In genomic region chr8:122006688-122007484, GRCm38 (mm10) we compare ENCODE assay signal across 15 mouse cellular contexts. TPM values are rescaled to one million over a fixed set of nuclear protein-coding genes. Genes with fewer than 3 reads are reported as not detected.
A peak's percentile ranks its signal among the peaks of the same experiment; 100 is the strongest.
DNase-seq lines count a peak whose midpoint lies in the region; ATAC-seq and TF ChIP-seq lines count a peak whose summit lies in the region.
"Had no signal": no experiment of that assay in that cellular context is flagged by ENCODE, and none has a peak within 500 bp of the region (broad histone marks: within the 10 kb centered on the region; RNA-seq: fewer than 3 reads in every experiment).

No protein-coding gene starts in this region.

- H3K4me2 ChIP-seq in neural tube, embryonic 13.5 days: no peak overlapping the region
- H3K4me2 ChIP-seq in hindbrain, postnatal 0 days (ENCODE audit: low read depth, low read length): peak overlapping the region; percentile 27
- H3K4me2 ChIP-seq: limb, embryonic 12.5 days had no signal

- H3K27ac ChIP-seq in neural tube, embryonic 13.5 days (replicated peaks): peak overlapping the region; percentile 30; the same call in 1 of the 2 replicates
- H3K27ac ChIP-seq in hindbrain, postnatal 0 days: peak overlapping the region; percentile 41; the same call in 1 of the 2 replicates
- H3K27ac ChIP-seq: limb, embryonic 12.5 days had no signal

- ATAC-seq in neural tube, embryonic 13.5 days (ENCODE audit: low read depth): no peak
- ATAC-seq in hindbrain, postnatal 0 days: no peak
- ATAC-seq in cerebellum, adult (ENCODE audit: insufficient number of reproducible peaks, low FRiP score, low TSS enrichment): no peak

- H3K4me3 ChIP-seq in neural tube, embryonic 13.5 days: no peak overlapping the region
- H3K4me3 ChIP-seq in hindbrain, postnatal 0 days (ENCODE audit: low read length): no peak overlapping the region
- H3K4me3 ChIP-seq: limb, embryonic 12.5 days had no signal

- H3K9ac ChIP-seq in neural tube, embryonic 13.5 days: no peak overlapping the region
- H3K9ac ChIP-seq in hindbrain, postnatal 0 days (replicated peaks; ENCODE audit: low read length): 0 out of 2 replicates have a peak overlapping the region, but pooled peaks have one; percentile 17
- H3K9ac ChIP-seq: limb, embryonic 12.5 days had no signal

- H3K9me3 ChIP-seq in neural tube, embryonic 13.5 days: no peaks in the 10 kb centered on the region
- H3K9me3 ChIP-seq in hindbrain, postnatal 0 days (ENCODE audit: low read length): no peaks in the 10 kb centered on the region
- H3K9me3 ChIP-seq: limb, embryonic 12.5 days had no signal

- WGBS in neural tube, embryonic 13.5 days: 79% methylated on average over 13 of the region's 13 CpGs
- WGBS in hindbrain, postnatal 0 days: 66% methylated on average over 13 of the region's 13 CpGs

- H3K27me3 ChIP-seq in neural tube, embryonic 13.5 days: no peaks in the 10 kb centered on the region
- H3K27me3 ChIP-seq in hindbrain, postnatal 0 days (ENCODE audit: insufficient read depth, low read length): no peaks in the 10 kb centered on the region
- H3K27me3 ChIP-seq: limb, embryonic 12.5 days had no signal

- 0 out of 2 replicates have a peak, but pooled peaks cover 8% of the 10 kb centered on the region for H3K4me1 ChIP-seq in neural tube, embryonic 13.5 days (replicated peaks)
- H3K4me1 ChIP-seq in hindbrain, postnatal 0 days (ENCODE audit: insufficient read depth, low read length): no peaks in the 10 kb centered on the region

- H3K36me3 ChIP-seq in neural tube, embryonic 13.5 days: peaks cover 74% of the 10 kb centered on the region
- H3K36me3 ChIP-seq in hindbrain, postnatal 0 days (ENCODE audit: insufficient read depth, low read length): peaks cover 35% of the 10 kb centered on the region

- no peak for TF ChIP-seq CTCF in hindbrain, postnatal 0 days (IDR thresholded peaks at IDR 0.05; ENCODE audit: low read depth)

- DNase-seq in frontal cortex, adult 2 months (ENCODE audit: extremely low spot score in 1 of 2, low spot score in 1 of 2): peak; percentile 43 to 72
- DNase-seq in frontal cortex, postnatal 10 days (ENCODE audit: low spot score in 2 of 2): no peak
- no peak for DNase-seq in neural tube, embryonic 10.5 days (ENCODE audit: extremely low spot score, low spot score)
- DNase-seq in hindbrain, postnatal 0 days (ENCODE audit: low spot score): peak; percentile 43
- peak; percentile 49 to 68 for DNase-seq in right cerebral cortex, postnatal 36 days (ENCODE audit: low spot score in 2 of 2)
- DNase-seq in thymus, postnatal 10 days (ENCODE audit: low spot score in 2 of 2): no peak
- DNase-seq: adrenal gland, postnatal 10 days; cerebellum, adult 2 months; gastrocnemius, postnatal 25 days; kidney, postnatal 25 days; lung, postnatal 4 days; thymus, adult 2 months had no signal

RNA-seq across cellular contexts. Expression of gene Banp, which starts 57.3 kb away (rescaled TPM):
- polyA plus RNA-seq in frontal cortex, adult 2 months (2012; rRNA removed): 69.6 and 81.2 TPM in 2 replicates
- 59.9 and 60.1 TPM in 2 replicates for polyA plus RNA-seq in neural tube, embryonic 13.5 days (2015; fragmentation: Nextera tagmentation; extraction: Ambion mirVana)
- total RNA-seq in hindbrain, postnatal 0 days (2014; rRNA removed): 59.7 and 62.5 TPM in 2 replicates
- polyA plus RNA-seq in hindbrain, postnatal 0 days (2015; fragmentation: Nextera tagmentation; extraction: Ambion mirVana): 22.5 and 22.8 TPM in 2 replicates

Comparison
In these comparisons a context has a peak if more than half of its experiments do, and no peak if none do; other contexts are left out.
1. DNase-seq: peak in frontal cortex, adult 2 months (2 of 2), hindbrain, postnatal 0 days (single experiment) and right cerebral cortex, postnatal 36 days (2 of 2); none in frontal cortex, postnatal 10 days (0 of 2), neural tube, embryonic 10.5 days (single experiment) and thymus, postnatal 10 days (0 of 2).